Mouse (Mus musculus): ENCODE results near the gene Nfatc2.

- TF ChIP-seq CTCF (IDR thresholded peaks at IDR 0.05; ENCODE audit: low read depth), result no peak
- no peak for TF ChIP-seq EP300 (IDR thresholded peaks at IDR 0.05; ENCODE audit: low read depth)
Observed at GRCm38 (mm10) chr2:168621111-168621802, 19.8 kb upstream of the Nfatc2 start.

Data from heart, postnatal 0 days (tissue).